Mouse (Mus musculus) heart, embryonic 11.5 days (tissue): ENCODE data around the gene Smarcc2. TPM values are rescaled to one million over a fixed set of nuclear protein-coding genes. Genes with fewer than 3 reads are reported as not detected.

Source experiments
- ATAC-seq: fragments of 200-750 bp; cut with Nextera tagmentation; replicated peaks from 2 replicates; pipeline ENCODE4 v1.8.0; 2017; ENCODE audit warnings: moderate library complexity; ENCODE audit not compliant: insufficient number of reproducible peaks, low FRiP score, low TSS enrichment
- H3K27ac ChIP-seq: fragments of 300-500 bp; sonication (generic); 2 replicates; pipeline ENCODE4 v1.5.1; 2014; ENCODE audit warnings: mild to moderate bottlenecking, low read depth, low read length
- H3K27me3 ChIP-seq: fragments of 300-500 bp; sonication (generic); 2 replicates; pipeline ENCODE4 v1.6.1; 2014; ENCODE audit warnings: mild to moderate bottlenecking, low read length, mixed read lengths; ENCODE audit not compliant: control insufficient read depth, insufficient read depth
- H3K36me3 ChIP-seq: fragments of 300-500 bp; sonication (generic); 2 replicates; pipeline ENCODE4 v1.6.1; 2014; ENCODE audit warnings: mild to moderate bottlenecking, low read length, moderate library complexity, mixed read lengths; ENCODE audit not compliant: control insufficient read depth, insufficient read depth
- H3K4me1 ChIP-seq: fragments of 300-500 bp; sonication (generic); 2 replicates; pipeline ENCODE4 v1.6.1; 2014; ENCODE audit warnings: low read length; ENCODE audit not compliant: control insufficient read depth, insufficient read depth
- H3K4me2 ChIP-seq: fragments of 300-500 bp; sonication (generic); 2 replicates; pipeline ENCODE4 v1.6.1; 2014; ENCODE audit warnings: mild to moderate bottlenecking, moderate library complexity
- H3K4me3 ChIP-seq: fragments of 300-500 bp; sonication (generic); 2 replicates; pipeline ENCODE4 v1.5.1; 2014; ENCODE audit warnings: low read depth, low read length
- H3K9ac ChIP-seq: fragments of 300-500 bp; sonication (generic); 2 replicates; pipeline ENCODE4 v1.6.1; 2014; ENCODE audit warnings: mild to moderate bottlenecking, low read depth, low read length, moderate library complexity
- H3K9me3 ChIP-seq: fragments of 300-500 bp; sonication (generic); replicated peaks from 2 replicates; pipeline ENCODE4 v1.6.1; 2016; ENCODE audit warnings: low read length; ENCODE audit not compliant: control insufficient read depth
- WGBS: fragments of 180-500 bp; shearing (Covaris S2); extraction: QIAGEN DNeasy Blood & Tissue Kit; methylation state at CpG from one replicate; pipeline ENCODE4 v1.1.7; 2014; ENCODE audit not compliant: insufficient replicate concordance; 5-methylcytosine and 5-hydroxymethylcytosine counted together
- polyA plus RNA-seq: library from polyadenylated mRNA; unstranded; fragments of >200 nt; fragmentation: Nextera tagmentation; extraction: Ambion mirVana; gene quantifications from 2 replicates; pipeline ENCODE4 v1.2.1, GENCODE M21; 2014

Smarcc2 gene
- polyA plus RNA-seq, 1 experiment from 2014 or later: 82.8 TPM

GRCm38 (mm10) chr10:128516677-128517076, 57.6 kb downstream of the Smarcc2 start:
- H3K9ac ChIP-seq: no peak overlapping the region
- H3K36me3 ChIP-seq: peaks cover 4% of the 10 kb centered on the region
- no peaks in the 10 kb centered on the region for H3K9me3 ChIP-seq
- 0 out of 2 replicates have a peak, but pooled peaks cover 2% of the 10 kb centered on the region for H3K4me1 ChIP-seq
- peak overlapping the region; percentile 47 for H3K4me2 ChIP-seq
- H3K27me3 ChIP-seq: peaks cover 18% of the 10 kb centered on the region
- H3K4me3 ChIP-seq: no peak overlapping the region
- H3K27ac ChIP-seq: no peak overlapping the region
- 32% methylated on average over 6 of the region's 6 CpGs for WGBS
- 0 out of 2 replicates have a peak, but pooled peaks have one; percentile 58 for ATAC-seq

- H3K36me3 ChIP-seq: peaks cover 4% of the 10 kb centered on the region
- ATAC-seq: no peak
- H3K27me3 ChIP-seq: peaks cover 18% of the 10 kb centered on the region
- H3K4me1 ChIP-seq: 0 out of 2 replicates have a peak, but pooled peaks cover 2% of the 10 kb centered on the region
- H3K9me3 ChIP-seq: no peaks in the 10 kb centered on the region
- no peak overlapping the region for H3K9ac ChIP-seq
- H3K4me2 ChIP-seq: no peak overlapping the region
- H3K4me3 ChIP-seq: no peak overlapping the region
- WGBS: 72% methylated on average over 7 of the region's 7 CpGs
- H3K27ac ChIP-seq: no peak overlapping the region
Observed at GRCm38 (mm10) chr10:128518833-128519232, 59.8 kb downstream of the Smarcc2 start.

GRCm38 (mm10) chr10:128520591-128520990, 61.5 kb downstream of the Smarcc2 start:
- Histone ChIP-seq H3K4me1 (0 out of 2 replicates have a peak, but pooled peaks cover 5% of the 10 kb centered on the region), H3K36me3 (peaks cover 4% of the 10 kb centered on the region), H3K4me2 (no peak overlapping the region), H3K9me3 (no peaks in the 10 kb centered on the region), H3K27ac (no peak overlapping the region), H3K4me3 (no peak overlapping the region), H3K27me3 (peaks cover 18% of the 10 kb centered on the region), H3K9ac (no peak overlapping the region)
- no peak for ATAC-seq
- WGBS: 84% methylated on average over 16 of the region's 16 CpGs

- H3K9me3 ChIP-seq: no peaks in the 10 kb centered on the region
- 0 out of 2 replicates have a peak, but pooled peaks cover 3% of the 10 kb centered on the region for H3K4me1 ChIP-seq
- WGBS: 77% methylated on average over 6 of the region's 6 CpGs
- no peak overlapping the region for H3K4me2 ChIP-seq
- 0 out of 2 replicates have a peak, but pooled peaks cover 7% of the 10 kb centered on the region for H3K27me3 ChIP-seq
- H3K9ac ChIP-seq: no peak overlapping the region
- no peak for ATAC-seq
- no peak overlapping the region for H3K4me3 ChIP-seq
- H3K36me3 ChIP-seq: peaks cover 4% of the 10 kb centered on the region
- H3K27ac ChIP-seq: no peak overlapping the region
Observed at GRCm38 (mm10) chr10:128522351-128522750, 63.3 kb downstream of the Smarcc2 start.

DNA sequence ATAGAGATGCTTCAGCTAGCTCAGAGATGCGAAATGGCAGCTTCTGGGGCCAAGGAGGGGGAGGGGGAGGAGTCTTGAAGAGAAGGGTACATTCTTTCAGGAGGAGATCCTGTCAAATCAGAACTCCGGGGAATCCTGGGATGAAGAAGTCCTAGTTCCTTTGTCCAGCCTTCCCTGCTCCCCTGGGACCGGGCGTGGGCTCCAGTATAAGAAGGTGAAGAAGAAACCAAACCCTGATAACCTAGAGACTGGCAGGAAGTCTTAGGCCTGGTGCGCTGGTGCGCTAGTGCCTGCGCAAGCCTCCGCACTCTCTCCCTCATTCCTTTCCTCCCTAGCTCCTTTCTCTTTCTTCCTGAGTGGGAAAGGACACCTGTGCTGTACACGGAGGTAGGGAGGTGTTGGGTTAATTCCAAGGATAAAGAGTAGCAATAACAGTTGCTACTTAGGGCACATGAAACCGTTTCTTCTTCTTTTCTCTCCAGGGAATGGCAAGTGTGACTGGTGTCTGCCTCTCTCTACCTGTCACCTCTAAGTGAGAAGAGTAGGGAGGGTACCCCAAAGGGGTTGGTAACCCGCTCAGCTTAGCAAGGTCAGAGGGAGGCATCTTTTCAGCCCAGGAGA, 65.2 kb downstream of the Smarcc2 start:
- peak overlapping the region; percentile 100 for H3K4me2 ChIP-seq
- H3K4me3 ChIP-seq: peak overlapping the region; percentile 89
- WGBS: 8% methylated on average over 11 of the region's 11 CpGs
- peak overlapping the region; percentile 1; the same call in 1 of the 2 replicates for H3K27ac ChIP-seq
- H3K9me3 ChIP-seq: no peaks in the 10 kb centered on the region
- H3K9ac ChIP-seq: peak overlapping the region; percentile 83
- peaks cover 4% of the 10 kb centered on the region for H3K36me3 ChIP-seq
- H3K27me3 ChIP-seq: no peaks in the 10 kb centered on the region
- no peak for ATAC-seq
- 0 out of 2 replicates have a peak, but pooled peaks cover 3% of the 10 kb centered on the region for H3K4me1 ChIP-seq

DNA sequence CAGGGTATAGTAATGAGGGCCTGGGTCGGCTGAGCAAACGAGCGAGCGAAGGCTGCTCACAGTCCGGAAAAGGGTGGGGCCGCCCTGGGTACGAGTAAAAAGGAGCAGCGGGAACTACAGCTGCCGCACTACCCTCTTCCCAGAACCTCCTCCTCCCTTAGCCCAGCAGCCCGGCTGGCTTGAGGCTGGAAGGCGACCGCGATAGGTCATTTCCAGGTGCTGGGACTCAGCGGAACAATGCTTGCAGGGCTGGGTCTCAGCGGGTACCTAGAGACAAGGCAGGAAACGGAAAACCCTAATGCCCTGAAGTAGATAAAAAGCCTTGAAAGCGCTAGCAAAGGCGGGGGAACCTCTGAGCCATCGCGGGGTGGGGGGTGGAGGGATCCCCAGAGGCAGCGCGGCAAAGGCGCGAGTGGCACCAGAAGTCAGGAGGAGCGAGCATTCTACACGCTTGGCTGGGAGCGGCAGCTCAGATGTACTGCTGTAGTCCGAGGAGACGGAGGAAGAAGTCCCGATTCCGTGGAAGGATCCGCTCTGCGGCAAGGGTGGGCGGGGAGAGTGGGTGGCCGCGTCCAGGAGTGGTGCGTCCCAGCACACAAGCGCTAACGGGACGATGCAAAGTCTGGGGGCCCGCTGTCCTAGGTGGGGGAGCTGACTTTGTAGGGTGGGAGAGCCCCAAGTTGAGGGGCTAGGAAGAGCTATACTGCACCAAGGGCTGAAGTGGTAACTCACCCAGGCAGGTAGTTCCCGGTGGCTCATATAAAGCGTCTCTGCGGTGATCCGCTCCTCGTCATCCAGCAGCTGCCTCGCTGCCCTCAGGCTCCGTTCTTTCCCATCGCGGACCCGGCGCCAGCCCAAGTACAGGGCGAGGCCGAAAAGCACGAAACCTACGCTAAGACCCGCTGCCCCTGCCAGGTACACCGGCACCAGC, 65.9 kb downstream of the Smarcc2 start:
- H3K27me3 ChIP-seq: no peaks in the 10 kb centered on the region
- 0 out of 2 replicates have a peak, but pooled peaks cover 3% of the 10 kb centered on the region for H3K4me1 ChIP-seq
- no peaks in the 10 kb centered on the region for H3K9me3 ChIP-seq
- WGBS: under 1% methylated on average over 58 of the region's 58 CpGs
- ATAC-seq: peak; percentile 12; the same call in 1 of the 2 replicates
- H3K27ac ChIP-seq: peak overlapping the region; percentile 79
- peak overlapping the region; percentile 89 for H3K4me3 ChIP-seq
- peak overlapping the region; percentile 83 for H3K9ac ChIP-seq
- H3K36me3 ChIP-seq: peaks cover 4% of the 10 kb centered on the region
- peak overlapping the region; percentile 100 for H3K4me2 ChIP-seq

GRCm38 (mm10) chr10:128525671-128526308, 66.7 kb downstream of the Smarcc2 start, which contains the start of gene Esyt1:
Gene Esyt1 (minus strand): TSS chr10:128525871.
- 0 out of 2 replicates have a peak, but pooled peaks cover 3% of the 10 kb centered on the region for H3K4me1 ChIP-seq
- no peaks in the 10 kb centered on the region for H3K27me3 ChIP-seq
- H3K9me3 ChIP-seq: no peaks in the 10 kb centered on the region
- ATAC-seq: peak; percentile 96
- no peaks in the 10 kb centered on the region for H3K36me3 ChIP-seq
- WGBS: 0% methylated on average over 37 of the region's 37 CpGs
- peak within 1 kb of the TSS; percentile 79 for H3K27ac ChIP-seq
- H3K9ac ChIP-seq: peak within 1 kb of the TSS; percentile 83
- H3K4me3 ChIP-seq: peak within 1 kb of the TSS; percentile 89
- peak within 1 kb of the TSS; percentile 100 for H3K4me2 ChIP-seq
